Mouse (Mus musculus): ENCODE results near the gene Grm4.

DNA sequence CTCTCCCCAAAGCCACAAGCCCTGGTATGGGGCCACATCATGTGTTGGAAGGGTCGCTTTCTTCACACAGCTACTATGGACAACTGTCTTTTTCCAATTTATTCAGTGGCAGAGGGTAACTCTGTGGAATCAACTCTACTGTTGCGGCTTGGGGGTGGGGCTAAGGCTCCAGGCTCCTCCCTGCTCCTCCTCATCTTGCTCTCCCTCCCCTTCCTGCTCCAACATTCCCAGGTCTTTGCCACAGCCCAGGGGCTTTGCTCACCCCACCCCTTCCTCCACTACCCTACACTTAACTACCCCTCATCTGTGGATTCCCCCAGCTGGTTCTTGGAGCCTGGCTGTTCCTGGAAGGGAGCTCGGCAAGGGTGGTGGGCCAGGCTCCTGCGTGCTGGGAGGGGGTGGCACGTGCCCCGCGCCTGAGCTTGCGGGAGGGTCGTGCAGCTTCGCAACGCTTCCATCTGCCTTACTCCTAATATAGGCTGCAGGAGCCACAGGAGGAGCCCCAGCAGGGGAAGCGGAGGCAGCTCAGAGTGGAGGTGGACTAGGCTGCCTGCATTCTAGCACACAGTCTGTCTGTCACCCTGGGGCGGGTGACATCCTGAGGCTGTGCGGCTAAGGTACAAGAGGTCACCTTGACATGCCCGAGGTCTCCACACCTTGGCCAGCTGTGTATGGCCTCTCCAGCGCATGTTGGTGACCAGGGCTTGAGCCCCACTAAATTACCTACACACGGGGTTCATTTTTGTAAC lies 135.5 kb downstream of the Grm4 start:
- no peak for TF ChIP-seq CTCF (IDR thresholded peaks at IDR 0.05; ENCODE audit: low read depth, low read length)
- TF ChIP-seq POLR2A (IDR thresholded peaks at IDR 0.05; ENCODE audit: extremely low read depth, insufficient read depth, low read length) = no peak

All from liver, adult 2 months (tissue).